Mouse (Mus musculus) bone marrow, adult 2 months (tissue): ENCODE data around the gene Fgfr2.

Experiments
- CTCF ChIP-seq: fragments of 200-500 bp; IDR thresholded peaks from 2 replicates; pipeline ENCODE4 v1.5.1; 2011; ENCODE audit warnings: low read length, control low read depth; ENCODE audit not compliant: control insufficient read depth, insufficient read depth
- POLR2A ChIP-seq: fragments of 200-500 bp; IDR thresholded peaks from 2 replicates; pipeline ENCODE4 v1.6.1; 2011; ENCODE audit warnings: low read depth, mild to moderate bottlenecking, control low read depth, low read length, borderline replicate concordance; ENCODE audit not compliant: control insufficient read depth

GRCm38 (mm10) chr7:130896064-130896463 lies 2227.1 kb downstream of the Fgfr2 start:
- no peak for TF ChIP-seq CTCF
- no peak for TF ChIP-seq POLR2A
